ENCODE assay signal across 33 mouse cellular contexts in the genomic region with DNA sequence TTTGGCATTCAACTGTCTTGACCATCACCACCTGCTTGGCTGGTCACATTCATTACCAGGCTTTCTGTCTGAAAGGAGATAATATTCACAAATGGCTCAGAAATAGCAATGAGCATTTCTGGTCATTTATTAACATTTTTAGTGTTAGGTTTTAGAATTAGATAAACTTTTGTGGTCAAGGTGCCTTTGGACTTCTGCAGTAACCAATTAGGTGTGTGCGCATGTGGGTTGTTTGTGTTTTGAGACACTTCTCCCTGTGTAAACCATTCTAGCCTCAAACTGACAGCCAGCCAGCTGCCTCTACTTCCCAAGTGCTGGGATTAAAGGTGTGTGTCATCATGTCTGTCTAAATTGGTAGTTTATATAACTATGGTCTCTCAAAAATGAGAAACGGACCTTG. TPM values are rescaled to one million over a fixed set of nuclear protein-coding genes. Genes with fewer than 3 reads are reported as not detected.
DNase-seq lines count a peak whose midpoint lies in the region; ATAC-seq and TF ChIP-seq lines count a peak whose summit lies in the region.
"Had no signal": no experiment of that assay in that cellular context is flagged by ENCODE, and none has a peak within 500 bp of the region (broad histone marks: within the 10 kb centered on the region; RNA-seq: fewer than 3 reads in every experiment).

No protein-coding gene starts in this region.

- peaks cover 12% of the 10 kb centered on the region for H3K79me2 ChIP-seq in MEL (ENCODE audit: control insufficient read depth, insufficient read depth, low read length, poor library complexity)

- no peak for DNase-seq in kidney, postnatal 4 days
- no peak for DNase-seq in neural tube, embryonic 11.5 days (ENCODE audit: low spot score)
- no peak for DNase-seq in MEL (ENCODE audit: low read depth, low spot score)
- no peak for DNase-seq in liver, embryonic 13.5 days
- DNase-seq in layer of hippocampus, postnatal 36 days: no peak
- DNase-seq: adrenal gland, postnatal 10 days; cerebellum, adult 11 months; cerebellum, adult 9-11 months; gastrocnemius, postnatal 25 days; heart, adult 11 months; heart, postnatal 4 days; kidney, adult 11 months; lung, postnatal 4 days; right cerebral cortex, postnatal 4 days; thymus, postnatal 4 days had no signal

- H3K9ac ChIP-seq in kidney, embryonic 15.5 days: no peak overlapping the region
- no peak overlapping the region for H3K9ac ChIP-seq in neural tube, embryonic 11.5 days (ENCODE audit: low read length)
- H3K9ac ChIP-seq in neural tube, embryonic 15.5 days (replicated peaks): no peak overlapping the region
- no peak overlapping the region; the same call in 1 of the 2 replicates for H3K9ac ChIP-seq in MEL (ENCODE audit: control insufficient read depth, low read depth, low read length, poor library complexity, severe bottlenecking)
- H3K9ac ChIP-seq in liver, embryonic 13.5 days: no peak overlapping the region
- H3K9ac ChIP-seq: embryonic facial prominence, embryonic 13.5 days; forebrain, embryonic 15.5 days; hindbrain, embryonic 15.5 days; limb, embryonic 12.5 days; midbrain, embryonic 12.5 days had no signal

- peaks cover 45% of the 10 kb centered on the region for H3K4me1 ChIP-seq in kidney, embryonic 15.5 days
- peaks cover 12% of the 10 kb centered on the region for H3K4me1 ChIP-seq in neural tube, embryonic 11.5 days (ENCODE audit: control insufficient read depth, insufficient read depth, low read length)
- peaks cover 68% of the 10 kb centered on the region for H3K4me1 ChIP-seq in neural tube, embryonic 15.5 days
- peaks cover 20 to 38% of the 10 kb centered on the region in 2 experiments for H3K4me1 ChIP-seq in MEL (ENCODE audit: control insufficient read depth in 1 of 2, insufficient read depth in 2 of 2, low read length in 2 of 2)
- H3K4me1 ChIP-seq in liver, embryonic 13.5 days (replicated peaks): peaks cover 70% of the 10 kb centered on the region

- H3K27ac ChIP-seq in kidney, embryonic 15.5 days: 0 out of 2 replicates have a peak overlapping the region, but pooled peaks have one; percentile 3
- 0 out of 2 replicates have a peak overlapping the region, but pooled peaks have one; percentile 6 for H3K27ac ChIP-seq in neural tube, embryonic 11.5 days (ENCODE audit: low read depth, low read length)
- no peak overlapping the region for H3K27ac ChIP-seq in neural tube, embryonic 15.5 days (replicated peaks)
- H3K27ac ChIP-seq in MEL (ENCODE audit: control insufficient read depth, low read depth, low read length): peak overlapping the region; percentile 41
- peak overlapping the region; percentile 81 for H3K27ac ChIP-seq in liver, embryonic 13.5 days
- H3K27ac ChIP-seq: embryonic facial prominence, embryonic 13.5 days; kidney, postnatal 0 days; limb, embryonic 12.5 days; stomach, postnatal 0 days had no signal

- ATAC-seq in kidney, embryonic 15.5 days (replicated peaks; ENCODE audit: low FRiP score): no peak
- no peak for ATAC-seq in neural tube, embryonic 11.5 days (ENCODE audit: insufficient read depth, low FRiP score, low TSS enrichment)
- ATAC-seq in neural tube, embryonic 15.5 days (ENCODE audit: low FRiP score): no peak
- no peak for ATAC-seq in liver, embryonic 13.5 days (ENCODE audit: low read depth)
- ATAC-seq: forebrain, embryonic 15.5 days; inflammation-experienced regulatory T-cells, adult 6 months; lung, postnatal 0 days; Patski had no signal

- no peak overlapping the region for H3K4me3 ChIP-seq in kidney, embryonic 15.5 days (replicated peaks)
- no peak overlapping the region for H3K4me3 ChIP-seq in neural tube, embryonic 11.5 days (ENCODE audit: low read depth, low read length)
- H3K4me3 ChIP-seq in neural tube, embryonic 15.5 days (replicated peaks): no peak overlapping the region
- H3K4me3 ChIP-seq in MEL (ENCODE audit: control insufficient read depth in 1 of 2, insufficient read depth in 1 of 2, low read depth in 2 of 2, low read length in 2 of 2): no peak overlapping the region; a peak in 1 of 4 replicates
- H3K4me3 ChIP-seq in liver, embryonic 13.5 days (replicated peaks): no peak overlapping the region
- H3K4me3 ChIP-seq: embryonic facial prominence, embryonic 13.5 days; forebrain, embryonic 10.5 days; forebrain, embryonic 15.5 days; hindbrain, embryonic 15.5 days; left cerebral cortex, adult 2 months; limb, embryonic 12.5 days; megakaryocyte, embryonic 14.5 days; midbrain, embryonic 12.5 days had no signal

- H3K36me3 ChIP-seq in kidney, embryonic 15.5 days: peaks cover 5% of the 10 kb centered on the region; the same call in 1 of the 2 replicates
- no peaks in the 10 kb centered on the region for H3K36me3 ChIP-seq in neural tube, embryonic 11.5 days (ENCODE audit: control insufficient read depth, insufficient read depth, low read length)
- no peaks in the 10 kb centered on the region for H3K36me3 ChIP-seq in neural tube, embryonic 15.5 days
- peaks cover 0 to 38% of the 10 kb centered on the region in 2 experiments; a peak in 2 of 4 replicates for H3K36me3 ChIP-seq in MEL (ENCODE audit: control insufficient read depth in 1 of 2, insufficient read depth in 2 of 2, low read length in 2 of 2)
- 0 out of 2 replicates have a peak, but pooled peaks cover 3% of the 10 kb centered on the region for H3K36me3 ChIP-seq in liver, embryonic 13.5 days
- H3K36me3 ChIP-seq: forebrain, embryonic 15.5 days; hindbrain, embryonic 15.5 days had no signal

- WGBS in kidney, embryonic 15.5 days: 94% methylated on average over 2 of the region's 2 CpGs
- WGBS in neural tube, embryonic 11.5 days: 90% methylated on average over 2 of the region's 2 CpGs
- WGBS in neural tube, embryonic 15.5 days: 91% methylated on average over 2 of the region's 2 CpGs
- 73% methylated on average over 2 of the region's 2 CpGs for WGBS in liver, embryonic 13.5 days (ENCODE audit: insufficient replicate concordance)

- no peaks in the 10 kb centered on the region for H3K9me3 ChIP-seq in kidney, embryonic 15.5 days (replicated peaks)
- no peaks in the 10 kb centered on the region for H3K9me3 ChIP-seq in neural tube, embryonic 11.5 days (ENCODE audit: control insufficient read depth, low read length)
- H3K9me3 ChIP-seq in neural tube, embryonic 15.5 days (replicated peaks): no peaks in the 10 kb centered on the region
- H3K9me3 ChIP-seq in MEL (replicated peaks; ENCODE audit: insufficient read depth, low read length): no peaks in the 10 kb centered on the region
- no peaks in the 10 kb centered on the region for H3K9me3 ChIP-seq in liver, embryonic 13.5 days (replicated peaks)
- H3K9me3 ChIP-seq: embryonic facial prominence, embryonic 13.5 days; forebrain, embryonic 10.5 days; forebrain, embryonic 15.5 days; G1E; hindbrain, embryonic 15.5 days; limb, embryonic 12.5 days; midbrain, embryonic 12.5 days had no signal

- no peak for TF ChIP-seq EP300 in MEL (IDR thresholded peaks at IDR 0.05; ENCODE audit: low read depth in 1 of 2, low read length in 2 of 2)

- no peak overlapping the region for H3K4me2 ChIP-seq in kidney, embryonic 15.5 days
- no peak overlapping the region for H3K4me2 ChIP-seq in neural tube, embryonic 11.5 days (ENCODE audit: low read depth)
- H3K4me2 ChIP-seq in neural tube, embryonic 15.5 days: no peak overlapping the region
- H3K4me2 ChIP-seq in liver, embryonic 13.5 days: peak overlapping the region; percentile 74; the same call in 1 of the 2 replicates
- H3K4me2 ChIP-seq: embryonic facial prominence, embryonic 13.5 days; forebrain, embryonic 15.5 days; hindbrain, embryonic 15.5 days; limb, embryonic 12.5 days had no signal

- no peak for TF ChIP-seq POLR2A in MEL (IDR thresholded peaks at IDR 0.05; ENCODE audit: control insufficient read depth in 1 of 2, insufficient read depth in 1 of 2, low read depth in 1 of 2, low read length in 2 of 2, poor library complexity in 1 of 2)

- no peak for TF ChIP-seq RAD21 in MEL (IDR thresholded peaks at IDR 0.05; ENCODE audit: low read depth, low read length)

- H3K27me3 ChIP-seq in kidney, embryonic 15.5 days: no peaks in the 10 kb centered on the region
- no peaks in the 10 kb centered on the region for H3K27me3 ChIP-seq in neural tube, embryonic 11.5 days (ENCODE audit: control insufficient read depth, insufficient read depth, low read length)
- H3K27me3 ChIP-seq in neural tube, embryonic 15.5 days (replicated peaks): no peaks in the 10 kb centered on the region
- no peaks in the 10 kb centered on the region for H3K27me3 ChIP-seq in MEL (ENCODE audit: control insufficient read depth in 1 of 2, insufficient read depth in 2 of 2, low read length in 2 of 2)
- H3K27me3 ChIP-seq in liver, embryonic 13.5 days: no peaks in the 10 kb centered on the region
- H3K27me3 ChIP-seq: CH12.LX; embryonic facial prominence, embryonic 13.5 days; forebrain, embryonic 15.5 days; hindbrain, embryonic 15.5 days; limb, embryonic 12.5 days; midbrain, embryonic 12.5 days; Patski had no signal

- no peak for TF ChIP-seq CTCF in MEL (IDR thresholded peaks at IDR 0.05 in 2 of 3, conservative IDR thresholded peaks at IDR 0.05 in 1 of 3; ENCODE audit: control insufficient read depth in 1 of 3, insufficient read depth in 1 of 3, low read depth in 2 of 3, low read length in 3 of 3, poor library complexity in 1 of 3, severe bottlenecking in 1 of 3)

RNA-seq across cellular contexts. Expression of a gene that starts 36.5 kb away (rescaled TPM):
- 25.2 and 28.6 TPM in 2 replicates for polyA plus RNA-seq in kidney, embryonic 15.5 days (2015; fragmentation: Nextera tagmentation; extraction: Ambion mirVana)
- 63.1 and 64.8 TPM in 2 replicates for polyA plus RNA-seq in neural tube, embryonic 11.5 days (2014; fragmentation: Nextera tagmentation; extraction: Ambion mirVana)
- 80.3 and 93.3 TPM in 2 replicates for polyA plus RNA-seq in neural tube, embryonic 15.5 days (2015; fragmentation: Nextera tagmentation; extraction: Ambion mirVana)
- total RNA-seq in MEL (2012; rRNA removed): 16.6 and 18.4 TPM in 2 replicates
- polyA plus RNA-seq in MEL (2012; ENCODE audit: insufficient read depth in 1 of 2, insufficient read length in 2 of 2, low read depth in 1 of 2, low replicate concordance in 2 of 2, missing spikeins in 1 of 2): 10 to 100 TPM in 1 of 2 experiments, not detected in 1; 36.0 TPM
- 5.3 and 5.7 TPM in 2 replicates for polyA plus RNA-seq in liver, embryonic 13.5 days (2015; fragmentation: Nextera tagmentation; extraction: Ambion mirVana)
- 100 to 1,000 TPM; 110 to 118 TPM for total RNA-seq in layer of hippocampus, postnatal 36 days (2021)

RNA-seq across cellular contexts. Expression of a gene that starts 50.5 kb away (rescaled TPM):
- polyA plus RNA-seq in kidney, embryonic 15.5 days (2015; fragmentation: Nextera tagmentation; extraction: Ambion mirVana): 6.7 and 7.0 TPM in 2 replicates
- 3.1 and 3.8 TPM in 2 replicates for polyA plus RNA-seq in neural tube, embryonic 11.5 days (2014; fragmentation: Nextera tagmentation; extraction: Ambion mirVana)
- 8.0 and 8.1 TPM in 2 replicates for polyA plus RNA-seq in neural tube, embryonic 15.5 days (2015; fragmentation: Nextera tagmentation; extraction: Ambion mirVana)
- 6.5 and 7.4 TPM in 2 replicates for total RNA-seq in MEL (2012; rRNA removed)
- polyA plus RNA-seq in MEL (2012; ENCODE audit: insufficient read depth in 1 of 2, insufficient read length in 2 of 2, low read depth in 1 of 2, low replicate concordance in 2 of 2, missing spikeins in 1 of 2): 10 to 100 TPM in 1 of 2 experiments, not detected in 1; 16.6 TPM
- polyA plus RNA-seq in liver, embryonic 13.5 days (2015; fragmentation: Nextera tagmentation; extraction: Ambion mirVana): 1.8 and 2.5 TPM in 2 replicates
- 10 to 100 TPM; 23.2 to 24.9 TPM for total RNA-seq in layer of hippocampus, postnatal 36 days (2021)

RNA-seq across cellular contexts. Expression of a gene that starts 57.7 kb away (rescaled TPM):
- polyA plus RNA-seq in kidney, embryonic 15.5 days (2015; fragmentation: Nextera tagmentation; extraction: Ambion mirVana): 1.2 and 1.3 TPM in 2 replicates
- 0.15 and 0.21 TPM in 2 replicates for polyA plus RNA-seq in neural tube, embryonic 11.5 days (2014; fragmentation: Nextera tagmentation; extraction: Ambion mirVana)
- polyA plus RNA-seq in neural tube, embryonic 15.5 days (2015; fragmentation: Nextera tagmentation; extraction: Ambion mirVana): 0.93 and 1.5 TPM in 2 replicates
- 0.03 and 0.04 TPM in 2 replicates for total RNA-seq in MEL (2012; rRNA removed)
- polyA plus RNA-seq in MEL (2012; ENCODE audit: insufficient read depth in 1 of 2, insufficient read length in 2 of 2, low read depth in 1 of 2, low replicate concordance in 2 of 2, missing spikeins in 1 of 2): not detected
- polyA plus RNA-seq in liver, embryonic 13.5 days (2015; fragmentation: Nextera tagmentation; extraction: Ambion mirVana): 0.10 and 0.13 TPM in 2 replicates
- 1 to 10 TPM; 6.8 TPM for total RNA-seq in layer of hippocampus, postnatal 36 days (2021)
- total RNA-seq: neutrophil, adult 5-6 weeks had no signal
- polyA plus RNA-seq: forebrain, embryonic 10.5 days; G1E had no signal
